Mouse (Mus musculus): Measurements from ENCODE around the gene Hist1h2ag.

Gene Hist1h2ag

GRCm38 (mm10) chr13:22036149-22036956 is 6.4 kb downstream of the Hist1h2ag start:
- no peak for DNase-seq

- DNase-seq = peak; percentile 74
Observed at GRCm38 (mm10) chr13:22035267-22036148, 7.2 kb downstream of the Hist1h2ag start, which contains the start of the genes Hist1h2ah and Hist1h2bk. Gene Hist1h2ah, minus strand, starts transcription at chr13:22035568. Gene Hist1h2bk, plus strand, starts transcription at chr13:22035870.

GRCm38 (mm10) chr13:22034443-22035266 is 8.1 kb downstream of the Hist1h2ag start:
- no peak for DNase-seq

- no peak for DNase-seq
Observed at GRCm38 (mm10) chr13:22033741-22034442, 8.9 kb downstream of the Hist1h2ag start.

- DNase-seq = no peak
Observed at GRCm38 (mm10) chr13:22030493-22030892, 12.3 kb downstream of the Hist1h2ag start.

GRCm38 (mm10) chr13:22029928-22030327 is 12.8 kb downstream of the Hist1h2ag start:
- no peak for DNase-seq

- peak; percentile 91 to 96 for DNase-seq
Observed at GRCm38 (mm10) chr13:22028673-22029460, 13.9 kb downstream of the Hist1h2ag start.

- DNase-seq = peak; percentile 43 to 75
Observed at GRCm38 (mm10) chr13:22026058-22027031, 16.4 kb downstream of the Hist1h2ag start.

- peak; percentile 46 to 62 for DNase-seq
Observed at GRCm38 (mm10) chr13:22022241-22022640, 20.5 kb downstream of the Hist1h2ag start.

- DNase-seq = no peak
Observed at GRCm38 (mm10) chr13:22021581-22021980, 21.2 kb downstream of the Hist1h2ag start.

- no peak for DNase-seq
Observed at GRCm38 (mm10) chr13:22020901-22021339, 21.8 kb downstream of the Hist1h2ag start.

GRCm38 (mm10) chr13:22019934-22020835 is 22.6 kb downstream of the Hist1h2ag start:
- DNase-seq = no peak

GRCm38 (mm10) chr13:22015479-22016450 is 27.0 kb downstream of the Hist1h2ag start:
- DNase-seq = peak in 1 of 2 experiments; percentile 45

GRCm38 (mm10) chr13:22014411-22014845 is 28.3 kb downstream of the Hist1h2ag start:
- no peak for DNase-seq

- no peak for DNase-seq
Observed at GRCm38 (mm10) chr13:22013716-22014115, 29.0 kb downstream of the Hist1h2ag start.

GRCm38 (mm10) chr13:22009642-22010041 is 33.1 kb downstream of the Hist1h2ag start, which contains the start of gene Prss16:
Gene Prss16, minus strand, starts transcription at chr13:22009742.
- DNase-seq = no peak

- DNase-seq = no peak
Observed at GRCm38 (mm10) chr13:22008707-22009106, 34.0 kb downstream of the Hist1h2ag start.

Data from cerebellum, adult 18-20 months (tissue).